Mouse (Mus musculus) gastrocnemius, postnatal 36 days (tissue): Measurements from ENCODE around the gene Kcnip1. TPM values are rescaled to one million over a fixed set of nuclear protein-coding genes. Genes with fewer than 3 reads are reported as not detected.

Source experiments
- DNase-seq, 2 experiments: peaks; one replicate each; pipeline ENCODE4 v3.0.0; 2022
- intact Hi-C: fragments of 180-260 bp; cut with DNase I; formaldehyde crosslinking; loops from one replicate; pipeline ENCODE4 v1.15.1; 2025
- long read RNA-seq, 2 experiments: library from polyadenylated mRNA; stranded (forward); transcript quantifications; one replicate each; pipeline ENCODE4 v2.0.0; 2021
- total RNA-seq, 2 experiments: library from RNA; stranded (reverse); gene quantifications; 2 replicates each; pipeline ENCODE4 v1.2.3; 2021

The Kcnip1 gene
- total RNA-seq, result not detected
- long read RNA-seq, experiment 1, result 0 reads
- long read RNA-seq, experiment 2, result 0 reads

DNA sequence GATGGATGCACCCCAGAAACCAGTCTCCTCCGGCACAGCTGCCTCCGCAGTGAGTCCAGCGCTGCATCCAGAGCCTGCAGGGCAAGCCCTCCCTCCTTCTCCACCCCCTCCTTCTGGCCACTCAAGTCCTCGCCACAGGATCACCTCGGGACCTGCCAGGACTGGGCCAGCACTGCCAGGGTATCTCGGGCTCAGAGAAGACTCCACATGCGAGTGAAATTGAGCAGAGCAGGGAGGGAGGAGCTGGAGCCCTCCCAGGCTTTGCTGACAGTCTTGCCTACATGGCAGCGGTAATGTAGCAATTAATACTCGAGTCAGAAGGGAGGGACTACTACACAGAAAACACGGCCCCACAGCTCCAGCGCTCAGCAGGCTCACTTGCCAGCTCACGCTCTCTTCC is at the start of gene Kcnip1:
Gene Kcnip1 (minus strand): TSS at position 215 of the 400 bp plus-strand sequence.
- DNase-seq, result peak; percentile 55 to 67
- intact Hi-C loops, result no loop called here

GRCm38 (mm10) chr11:34040061-34040460 is 47.1 kb upstream of the Kcnip1 start:
- DNase-seq, result no peak

GRCm38 (mm10) chr11:34035909-34036658 is 43.1 kb upstream of the Kcnip1 start:
- DNase-seq, result no peak
- intact Hi-C loops, result no loop called here

More at GRCm38 (mm10) chr11:34040061-34040460, 47.1 kb upstream of the Kcnip1 start:
- intact Hi-C loops, result no loop called here

- intact Hi-C loops, result no loop called here
- no peak for DNase-seq
These were observed 41.8 kb upstream of the Kcnip1 start for GRCm38 (mm10) chr11:34034794-34035193.

- no peak for DNase-seq
These were observed 41.1 kb upstream of the Kcnip1 start for GRCm38 (mm10) chr11:34034008-34034505.

GRCm38 (mm10) chr11:34031015-34031805 is 38.3 kb upstream of the Kcnip1 start:
- DNase-seq, result no peak
- intact Hi-C loops, result no loop called here

More at GRCm38 (mm10) chr11:34034008-34034505, 41.1 kb upstream of the Kcnip1 start:
- intact Hi-C loops, result no loop called here

GRCm38 (mm10) chr11:34029658-34030057 is 36.7 kb upstream of the Kcnip1 start:
- DNase-seq, result no peak

GRCm38 (mm10) chr11:34025091-34025490 is 32.1 kb upstream of the Kcnip1 start:
- DNase-seq, result no peak

More at GRCm38 (mm10) chr11:34029658-34030057, 36.7 kb upstream of the Kcnip1 start:
- intact Hi-C loops, result no loop called here

DNA sequence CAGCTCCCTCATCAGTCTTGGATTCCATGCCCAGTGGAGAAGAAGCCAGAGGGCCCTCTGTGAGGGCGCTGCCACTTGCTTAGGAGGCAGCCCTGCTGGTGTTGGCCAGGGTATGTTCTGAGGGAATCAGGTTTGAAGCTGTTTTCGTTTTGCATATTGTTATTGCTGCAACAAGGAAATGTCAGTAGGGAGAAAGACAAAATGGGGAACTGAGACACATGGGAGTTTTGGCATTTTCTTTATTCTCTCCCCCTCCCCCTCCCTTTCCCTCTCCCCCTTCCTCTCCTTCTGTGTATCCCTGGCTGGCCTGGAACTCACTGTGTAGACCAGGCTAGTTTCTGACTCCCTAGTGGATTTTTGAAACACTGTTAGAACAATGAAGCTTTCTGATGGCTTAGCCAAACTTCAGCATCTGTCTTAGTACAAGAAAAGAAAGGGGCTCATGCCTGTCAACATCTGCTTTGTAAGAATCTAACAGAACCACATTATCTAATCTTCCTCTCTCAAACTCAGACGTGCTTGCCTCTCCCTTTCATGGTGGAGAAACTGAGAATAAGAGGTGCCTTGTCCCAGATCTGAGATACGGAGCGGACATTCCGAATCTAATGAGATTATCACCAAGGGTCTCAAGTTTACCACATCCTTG is 19.2 kb upstream of the Kcnip1 start:
- no peak for DNase-seq
- intact Hi-C loops, result no loop called here

More at GRCm38 (mm10) chr11:34025091-34025490, 32.1 kb upstream of the Kcnip1 start:
- intact Hi-C loops, result no loop called here

DNA sequence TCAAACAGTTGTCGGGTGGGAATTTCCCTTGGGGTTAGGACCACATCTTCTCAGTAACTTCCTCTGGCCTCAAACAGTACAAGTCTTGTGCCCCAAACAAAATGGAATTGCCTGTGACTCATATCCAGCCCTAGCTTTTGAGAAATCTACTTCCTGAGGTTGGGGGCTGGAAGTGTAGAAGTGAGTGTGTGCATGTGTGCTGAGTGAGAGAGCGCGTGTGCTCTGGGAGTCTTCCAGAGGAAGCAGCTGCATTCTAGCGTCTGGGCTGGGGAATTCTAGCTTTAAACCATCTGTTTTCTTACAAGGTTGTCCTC is 17.9 kb upstream of the Kcnip1 start:
- no peak for DNase-seq

GRCm38 (mm10) chr11:34010133-34010858 is 17.3 kb upstream of the Kcnip1 start:
- DNase-seq, result no peak
- intact Hi-C loops, result no loop called here

More for the DNA sequence above, 17.9 kb upstream of the Kcnip1 start:
- intact Hi-C loops, result no loop called here

GRCm38 (mm10) chr11:34009316-34010087 is 16.6 kb upstream of the Kcnip1 start:
- DNase-seq, result no peak
- intact Hi-C loops, result loop anchor here (5.0 kb wide), 1 partner anchor 52 kb away; no protein-coding TSS in a partner anchor

GRCm38 (mm10) chr11:34008702-34009101 is 15.8 kb upstream of the Kcnip1 start:
- no peak for DNase-seq
- intact Hi-C loops, result loop anchor here (5.0 kb wide), 1 partner anchor 51 kb away; no protein-coding TSS in a partner anchor

- intact Hi-C loops, result loop anchor here (5.0 kb wide), 1 partner anchor 51 kb away; no protein-coding TSS in a partner anchor
- no peak for DNase-seq
These were observed 15.3 kb upstream of the Kcnip1 start for GRCm38 (mm10) chr11:34008214-34008613.

DNA sequence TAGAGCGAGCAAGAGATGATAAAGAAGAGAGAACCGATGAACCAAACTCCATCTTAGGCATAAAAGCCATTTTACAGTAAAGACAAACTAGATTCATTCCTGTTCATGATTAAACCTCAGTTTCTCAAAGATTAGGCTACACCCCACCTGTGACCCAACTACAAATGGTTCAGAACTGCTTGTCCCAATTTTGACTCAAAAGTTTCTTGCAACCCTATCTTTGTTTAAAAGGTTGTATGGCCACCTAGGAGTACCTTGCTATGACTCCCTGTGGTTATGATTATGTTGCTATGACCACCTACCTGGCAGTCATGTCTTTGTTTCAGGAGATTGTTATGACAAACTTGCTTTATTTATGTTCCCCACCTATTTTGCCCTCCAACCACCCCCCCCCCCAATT is 14.7 kb upstream of the Kcnip1 start:
- intact Hi-C loops, result loop anchor here (5.0 kb wide), 1 partner anchor 50 kb away; no protein-coding TSS in a partner anchor
- DNase-seq, result no peak

DNA sequence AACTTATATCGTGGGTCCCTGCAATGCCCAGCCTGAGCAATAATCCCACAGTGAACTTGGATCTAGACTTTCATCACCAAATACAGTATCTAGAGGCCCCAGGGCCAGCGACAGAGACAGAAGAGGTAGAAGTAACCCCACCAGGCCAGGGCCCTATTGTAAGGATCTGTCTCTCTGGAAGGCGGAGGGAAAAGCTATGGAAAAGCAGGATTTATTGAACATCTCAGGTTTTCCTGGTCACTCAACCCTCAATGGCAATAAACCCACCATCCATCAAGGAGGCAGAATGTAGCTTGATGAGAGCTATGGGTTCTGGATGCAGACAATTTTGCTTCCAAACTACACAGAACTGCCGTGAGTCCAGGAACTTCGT is 9.6 kb upstream of the Kcnip1 start:
- no peak for DNase-seq
- intact Hi-C loops, result loop anchor here (2.0 kb wide), 1 partner anchor 70 kb away; no protein-coding TSS in a partner anchor

DNA sequence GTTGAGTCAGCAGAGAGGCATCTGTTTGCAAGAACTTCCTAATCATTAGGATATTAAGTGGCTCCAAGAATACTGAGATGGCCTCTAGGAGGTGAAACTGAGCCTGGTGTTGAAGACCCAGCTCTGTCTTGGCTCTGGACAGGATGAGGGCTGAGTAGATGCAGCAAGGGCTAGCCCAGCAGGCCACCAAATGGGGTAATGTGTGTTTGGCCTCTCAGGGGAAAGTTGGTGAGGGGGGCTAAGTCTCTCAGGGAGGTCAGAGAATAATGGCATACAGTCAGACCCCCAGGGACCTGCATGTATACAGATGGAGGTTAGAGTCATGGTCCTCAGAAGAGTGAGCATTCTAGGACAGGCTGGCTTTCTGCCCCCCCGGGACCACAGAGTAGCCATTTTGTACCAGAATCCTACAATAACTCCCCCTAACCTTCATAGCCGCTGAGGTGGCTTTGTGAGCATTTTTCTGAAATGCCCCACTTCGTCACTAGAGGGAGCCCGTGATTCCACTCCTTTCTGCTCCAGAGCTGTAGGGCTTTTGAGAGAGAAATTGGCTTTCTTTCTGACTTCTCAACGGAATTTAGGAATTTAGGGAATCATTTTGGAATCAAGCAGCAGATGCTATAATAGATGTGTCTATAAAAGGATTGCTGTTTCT is 9.1 kb upstream of the Kcnip1 start:
- DNase-seq, result peak; percentile 30 to 32
- intact Hi-C loops, result loop anchor here (2.0 kb wide), 1 partner anchor 71 kb away; no protein-coding TSS in a partner anchor

GRCm38 (mm10) chr11:34000416-34000815 is 7.5 kb upstream of the Kcnip1 start:
- intact Hi-C loops, result no loop called here

DNA sequence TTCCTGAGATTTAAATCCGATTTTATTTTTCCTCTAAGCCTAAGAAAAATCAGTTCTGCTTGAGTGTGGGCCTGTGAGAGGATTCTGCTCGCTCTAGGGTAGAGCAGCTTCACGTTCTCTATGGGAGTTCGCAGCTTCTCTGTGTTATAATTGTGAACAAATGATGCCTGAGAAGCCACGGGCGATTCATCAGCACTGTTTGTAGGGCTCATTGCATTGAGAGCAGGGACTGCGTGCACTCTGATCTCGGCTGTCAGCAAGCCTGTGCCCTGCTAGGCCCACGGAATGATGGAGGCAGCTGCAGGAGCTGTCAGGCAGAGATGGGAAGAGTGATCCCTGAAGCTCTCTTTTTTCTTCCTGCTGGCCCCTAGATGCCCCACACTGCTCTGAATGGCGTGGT is 5.3 kb upstream of the Kcnip1 start:
- intact Hi-C loops, result no loop called here
- no peak for DNase-seq

More at GRCm38 (mm10) chr11:34000416-34000815, 7.5 kb upstream of the Kcnip1 start:
- no peak for DNase-seq
